Mouse (Mus musculus) liver, embryonic 11.5 days (tissue): ENCODE data around the gene Hdc. TPM values are rescaled to one million over a fixed set of nuclear protein-coding genes. Genes with fewer than 3 reads are reported as not detected.
A peak's percentile ranks its signal among the peaks of the same experiment; 100 is the strongest.

Experiments
- ATAC-seq: fragments of 200-750 bp; cut with Nextera tagmentation; replicated peaks from 2 replicates; pipeline ENCODE4 v1.8.0; 2017; ENCODE audit warnings: moderate number of reproducible peaks, mild to moderate bottlenecking, moderate TSS enrichment, moderate library complexity; ENCODE audit not compliant: low FRiP score
- DNase-seq: peaks from one replicate; pipeline ENCODE4 v3.0.0-alpha.2; 2017; ENCODE audit warnings: low spot score
- H3K27ac ChIP-seq: fragments of 300-500 bp; sonication (generic); 2 replicates; pipeline ENCODE4 v1.5.1; 2014; ENCODE audit warnings: mild to moderate bottlenecking, low read depth, low read length, control low read depth
- H3K27me3 ChIP-seq: fragments of 300-500 bp; sonication (generic); replicated peaks from 2 replicates; pipeline ENCODE4 v1.6.1; 2014; ENCODE audit warnings: low read length, mixed read lengths; ENCODE audit not compliant: control insufficient read depth, insufficient read depth
- H3K36me3 ChIP-seq: fragments of 300-500 bp; sonication (generic); 2 replicates; pipeline ENCODE4 v1.6.1; 2014; ENCODE audit warnings: mild to moderate bottlenecking, low read length, moderate library complexity, mixed read lengths; ENCODE audit not compliant: control insufficient read depth, insufficient read depth
- H3K4me1 ChIP-seq: fragments of 300-500 bp; sonication (generic); replicated peaks from 2 replicates; pipeline ENCODE4 v1.6.1; 2014; ENCODE audit warnings: low read length, mixed read lengths; ENCODE audit not compliant: control insufficient read depth, insufficient read depth
- H3K4me2 ChIP-seq: fragments of 300-500 bp; sonication (generic); 2 replicates; pipeline ENCODE4 v1.6.1; 2014; ENCODE audit warnings: mild to moderate bottlenecking, control low read depth, moderate library complexity
- H3K4me3 ChIP-seq: fragments of 300-500 bp; sonication (generic); 2 replicates; pipeline ENCODE4 v1.5.1; 2014; ENCODE audit warnings: low read depth, low read length, control low read depth
- H3K9ac ChIP-seq: fragments of 300-500 bp; sonication (generic); 2 replicates; pipeline ENCODE4 v1.6.1; 2014; ENCODE audit warnings: low read depth, low read length, control low read depth
- H3K9me3 ChIP-seq: fragments of 300-500 bp; sonication (generic); 2 replicates; pipeline ENCODE4 v1.6.1; 2016; ENCODE audit warnings: low read length, inconsistent platforms, mixed read lengths; ENCODE audit not compliant: control insufficient read depth
- WGBS: fragments of 180-500 bp; shearing (Covaris S2); extraction: QIAGEN DNeasy Blood & Tissue Kit; methylation state at CpG from one replicate; pipeline ENCODE4 v1.1.7; 2014; 5-methylcytosine and 5-hydroxymethylcytosine counted together
- polyA plus RNA-seq: library from polyadenylated mRNA; unstranded; fragments of >200 nt; fragmentation: Nextera tagmentation; extraction: Ambion mirVana; gene quantifications from 2 replicates; pipeline ENCODE4 v1.2.1, GENCODE M21; 2014

Gene Hdc
- polyA plus RNA-seq, 1 experiment from 2014 or later = 7.4 TPM

DNA sequence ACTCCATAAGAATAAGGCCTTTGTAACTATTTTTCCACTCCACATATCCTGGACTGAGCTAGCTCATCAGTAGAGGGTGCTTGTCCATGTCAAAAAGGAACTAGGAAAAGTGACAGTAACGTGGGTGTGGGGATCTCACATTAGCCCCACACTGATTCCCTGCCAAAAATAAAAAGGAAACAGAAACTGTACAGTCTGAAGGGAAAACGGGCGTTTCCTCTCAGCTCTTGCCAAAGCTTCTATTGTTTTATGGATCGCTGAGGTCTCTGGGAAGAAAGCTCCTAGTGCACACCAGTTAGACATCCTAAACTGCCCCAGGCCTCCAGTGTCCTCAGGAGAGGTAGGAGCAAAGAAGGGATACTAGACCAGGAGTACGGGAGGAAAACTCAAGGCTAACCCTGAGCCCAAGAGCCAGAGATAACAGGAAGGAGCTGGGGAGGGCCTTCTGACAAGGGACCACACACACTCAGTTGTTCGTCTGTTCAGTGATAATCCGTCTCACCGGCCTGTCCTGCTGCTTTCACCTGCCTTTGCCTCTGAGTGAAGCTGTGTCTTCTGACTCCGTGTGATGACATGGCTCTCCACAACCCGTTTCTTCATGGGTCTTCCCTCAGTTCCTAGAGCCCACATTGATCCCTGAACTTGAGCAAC, 11.4 kb downstream of the Hdc start:
- Histone ChIP-seq H3K36me3 (no peaks in the 10 kb centered on the region), H3K4me2 (peak overlapping the region; percentile 21; the same call in 1 of the 2 replicates), H3K4me1 (no peaks in the 10 kb centered on the region; the same call in 1 of the 2 replicates), H3K27ac (no peak overlapping the region), H3K27me3 (no peaks in the 10 kb centered on the region), H3K4me3 (no peak overlapping the region), H3K9ac (no peak overlapping the region), H3K9me3 (no peaks in the 10 kb centered on the region)
- WGBS = 52% methylated on average over 10 of the region's 10 CpGs
- no peak for DNase-seq
- no peak for ATAC-seq

DNA sequence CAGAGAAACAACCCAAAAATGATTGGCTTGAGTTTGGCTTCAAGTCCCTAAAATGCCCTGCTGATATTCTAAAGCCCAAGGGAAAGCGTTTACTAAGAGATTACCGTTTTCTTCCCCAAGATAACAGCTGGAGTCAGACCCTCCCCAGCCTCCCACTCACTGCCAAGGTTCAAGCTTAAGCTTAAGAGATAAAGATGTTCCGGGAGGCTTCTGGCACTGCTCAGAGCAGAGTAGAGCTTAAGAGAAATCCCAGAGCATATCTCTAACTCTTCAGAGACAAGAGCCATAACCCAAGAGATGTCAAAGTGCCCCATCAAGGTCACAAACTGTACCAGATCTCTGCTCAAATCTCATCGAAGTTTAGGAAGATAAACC, 12.4 kb downstream of the Hdc start:
- Histone ChIP-seq H3K4me1 (no peaks in the 10 kb centered on the region; the same call in 1 of the 2 replicates), H3K4me3 (no peak overlapping the region), H3K9me3 (no peaks in the 10 kb centered on the region), H3K4me2 (no peak overlapping the region), H3K27ac (no peak overlapping the region), H3K36me3 (no peaks in the 10 kb centered on the region), H3K9ac (no peak overlapping the region), H3K27me3 (no peaks in the 10 kb centered on the region)
- no peak for DNase-seq
- 25% methylated on average over 4 of the region's 4 CpGs for WGBS
- ATAC-seq = no peak

DNA sequence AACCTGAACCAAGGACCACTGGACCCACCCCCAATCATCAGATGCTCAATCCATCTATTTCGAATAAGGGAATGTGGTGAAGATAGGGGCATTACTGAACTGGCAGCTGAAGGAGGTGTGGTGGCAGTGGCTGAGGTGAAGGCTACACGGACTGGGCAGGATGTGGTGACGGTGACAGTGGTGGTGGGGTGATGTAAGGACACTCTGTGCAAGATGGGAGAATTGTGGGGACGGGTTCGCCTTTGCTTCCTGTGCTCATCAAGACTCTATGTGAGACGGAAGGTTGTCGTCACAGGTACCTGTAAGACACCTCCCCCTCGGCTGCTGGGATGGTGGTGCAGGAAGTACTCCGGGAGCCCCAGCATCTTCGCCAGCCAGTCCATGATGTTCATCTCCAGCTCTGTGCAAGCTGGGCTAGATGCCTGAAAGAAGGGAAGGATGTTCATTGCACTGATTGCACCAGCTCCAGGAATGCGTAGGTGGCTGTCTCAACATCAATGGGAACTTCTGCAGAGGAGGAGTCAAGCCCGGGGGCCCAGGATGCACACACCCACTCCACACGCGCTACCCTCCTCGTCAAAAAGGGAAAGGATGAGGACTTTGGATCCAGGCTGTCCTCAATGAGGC, 12.9 kb downstream of the Hdc start:
- Histone ChIP-seq H3K9ac (no peak overlapping the region), H3K27ac (no peak overlapping the region), H3K4me3 (no peak overlapping the region), H3K4me1 (no peaks in the 10 kb centered on the region; the same call in 1 of the 2 replicates), H3K9me3 (no peaks in the 10 kb centered on the region), H3K27me3 (no peaks in the 10 kb centered on the region), H3K4me2 (no peak overlapping the region), H3K36me3 (no peaks in the 10 kb centered on the region)
- DNase-seq (no peak), ATAC-seq (no peak)
- 66% methylated on average over 15 of the region's 15 CpGs for WGBS

DNA sequence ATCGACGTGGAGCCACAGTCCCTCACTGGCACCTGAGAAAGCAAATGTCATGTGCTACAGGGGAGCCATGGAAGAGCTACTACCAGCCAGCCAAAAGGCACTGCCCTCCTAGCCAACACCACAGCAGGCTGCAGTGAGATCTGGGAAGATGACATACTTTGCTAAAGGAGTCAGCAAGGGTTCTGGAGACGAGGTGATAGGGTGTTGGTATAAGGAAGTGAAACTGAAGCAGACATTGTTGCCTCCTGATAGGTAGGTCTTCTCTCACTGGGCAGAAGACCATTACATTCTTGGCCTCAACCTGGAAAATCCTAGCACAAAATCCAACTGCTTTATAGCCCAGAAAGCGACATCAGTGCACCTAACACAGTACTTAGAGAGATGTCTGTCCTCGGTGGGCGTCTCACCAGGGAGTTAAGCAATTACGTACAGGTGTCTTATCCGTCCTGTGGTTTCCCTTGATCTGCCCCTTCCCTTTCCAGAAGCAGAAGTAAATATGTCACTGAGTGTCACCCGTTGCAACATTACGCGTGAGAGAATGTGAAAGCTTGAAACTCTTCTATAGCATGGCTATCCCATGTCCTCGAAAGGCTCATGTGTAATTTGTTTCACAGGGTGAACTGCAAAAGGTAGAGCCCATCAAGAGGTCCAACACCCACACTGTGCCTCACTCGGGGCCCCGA, 17.0 kb downstream of the Hdc start:
- Histone ChIP-seq H3K9ac (no peak overlapping the region), H3K4me3 (no peak overlapping the region), H3K36me3 (no peaks in the 10 kb centered on the region), H3K4me2 (no peak overlapping the region), H3K4me1 (0 out of 2 replicates have a peak, but pooled peaks cover 2% of the 10 kb centered on the region), H3K9me3 (no peaks in the 10 kb centered on the region), H3K27ac (no peak overlapping the region), H3K27me3 (peaks cover 2% of the 10 kb centered on the region; the same call in 1 of the 2 replicates)
- ATAC-seq (no peak), DNase-seq (no peak)
- WGBS = 57% methylated on average over 14 of the region's 14 CpGs

DNA sequence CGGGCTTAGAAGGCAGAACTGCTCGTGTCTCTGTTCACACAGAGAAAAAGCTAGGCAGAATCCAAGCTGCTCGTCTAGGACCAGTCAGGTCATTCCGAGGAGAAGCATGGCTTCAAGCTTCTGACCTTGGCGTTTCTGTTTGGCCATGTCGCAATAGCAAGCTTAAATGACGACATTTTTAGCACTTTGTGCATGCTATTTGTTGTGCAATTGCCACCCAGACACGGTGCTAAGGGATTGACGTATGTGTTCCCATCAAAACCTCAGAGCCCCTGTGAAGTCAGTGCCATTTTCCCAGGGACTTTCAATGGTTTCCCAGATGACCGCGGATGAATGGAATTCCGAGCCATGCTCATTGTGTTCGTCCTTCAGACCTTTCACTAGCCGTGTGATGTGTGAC, 18.6 kb downstream of the Hdc start:
- no peak overlapping the region for H3K4me3 ChIP-seq
- H3K9ac ChIP-seq = no peak overlapping the region
- 74% methylated on average over 14 of the region's 14 CpGs for WGBS
- peaks cover 2% of the 10 kb centered on the region; the same call in 1 of the 2 replicates for H3K27me3 ChIP-seq
- DNase-seq (no peak), ATAC-seq (no peak)
- H3K27ac ChIP-seq = no peak overlapping the region
- H3K4me2 ChIP-seq = no peak overlapping the region
- H3K36me3 ChIP-seq = no peaks in the 10 kb centered on the region
- H3K4me1 ChIP-seq = 0 out of 2 replicates have a peak, but pooled peaks cover 3% of the 10 kb centered on the region
- no peaks in the 10 kb centered on the region for H3K9me3 ChIP-seq

DNA sequence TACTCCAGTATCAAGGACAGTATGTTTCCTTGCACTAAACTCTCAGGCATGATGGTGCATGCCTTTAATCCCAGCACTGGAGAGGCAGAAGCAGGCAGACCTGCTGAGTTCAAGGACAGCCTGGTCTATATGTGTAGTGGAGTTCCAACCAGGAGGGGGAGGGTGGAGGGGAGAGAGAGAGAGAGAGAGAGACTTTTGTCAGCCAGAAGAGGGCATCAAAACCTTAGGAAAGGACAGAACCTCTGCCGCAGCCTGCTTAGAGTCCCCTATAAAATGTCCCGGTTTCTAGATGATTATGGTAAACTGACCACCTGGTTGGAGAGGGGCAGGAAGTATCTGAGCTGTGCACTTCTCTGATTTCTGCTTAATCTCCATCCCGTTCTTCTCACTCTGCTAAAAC, 20.1 kb downstream of the Hdc start:
- no peak overlapping the region for H3K27ac ChIP-seq
- ATAC-seq = peak; percentile 36
- WGBS = 3% methylated on average over 3 of the region's 3 CpGs
- peaks cover 2% of the 10 kb centered on the region; the same call in 1 of the 2 replicates for H3K27me3 ChIP-seq
- no peaks in the 10 kb centered on the region for H3K36me3 ChIP-seq
- peaks cover 3% of the 10 kb centered on the region; the same call in 1 of the 2 replicates for H3K4me1 ChIP-seq
- no peak overlapping the region for H3K4me3 ChIP-seq
- no peak overlapping the region for H3K4me2 ChIP-seq
- H3K9ac ChIP-seq = no peak overlapping the region
- no peak for DNase-seq
- H3K9me3 ChIP-seq = no peaks in the 10 kb centered on the region

DNA sequence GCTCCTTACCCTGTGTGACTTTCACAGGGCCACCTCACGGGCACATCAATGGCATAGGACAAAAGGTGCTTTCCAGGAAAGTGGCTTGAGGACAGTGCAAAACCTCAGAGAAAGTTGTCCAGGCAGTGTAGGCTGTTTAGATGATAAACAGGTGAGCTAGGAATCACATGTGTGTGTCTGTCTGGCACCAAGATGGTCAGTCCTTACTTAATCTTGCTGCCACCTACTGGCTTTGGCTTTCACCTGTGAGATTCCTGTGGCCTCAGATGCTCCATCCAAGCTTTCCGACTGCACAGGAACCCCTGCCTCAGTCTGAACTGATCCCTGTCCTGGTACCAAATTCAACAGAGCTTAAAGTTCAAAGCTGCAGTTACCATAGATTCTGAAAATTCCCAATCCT, 20.7 kb downstream of the Hdc start:
- Histone ChIP-seq H3K9me3 (no peaks in the 10 kb centered on the region), H3K9ac (no peak overlapping the region), H3K27me3 (peaks cover 2% of the 10 kb centered on the region; the same call in 1 of the 2 replicates), H3K27ac (no peak overlapping the region), H3K4me1 (peaks cover 3% of the 10 kb centered on the region; the same call in 1 of the 2 replicates), H3K36me3 (no peaks in the 10 kb centered on the region), H3K4me3 (no peak overlapping the region), H3K4me2 (no peak overlapping the region)
- no peak for ATAC-seq
- DNase-seq = no peak
- WGBS = 67% methylated on average over 2 of the region's 2 CpGs

DNA sequence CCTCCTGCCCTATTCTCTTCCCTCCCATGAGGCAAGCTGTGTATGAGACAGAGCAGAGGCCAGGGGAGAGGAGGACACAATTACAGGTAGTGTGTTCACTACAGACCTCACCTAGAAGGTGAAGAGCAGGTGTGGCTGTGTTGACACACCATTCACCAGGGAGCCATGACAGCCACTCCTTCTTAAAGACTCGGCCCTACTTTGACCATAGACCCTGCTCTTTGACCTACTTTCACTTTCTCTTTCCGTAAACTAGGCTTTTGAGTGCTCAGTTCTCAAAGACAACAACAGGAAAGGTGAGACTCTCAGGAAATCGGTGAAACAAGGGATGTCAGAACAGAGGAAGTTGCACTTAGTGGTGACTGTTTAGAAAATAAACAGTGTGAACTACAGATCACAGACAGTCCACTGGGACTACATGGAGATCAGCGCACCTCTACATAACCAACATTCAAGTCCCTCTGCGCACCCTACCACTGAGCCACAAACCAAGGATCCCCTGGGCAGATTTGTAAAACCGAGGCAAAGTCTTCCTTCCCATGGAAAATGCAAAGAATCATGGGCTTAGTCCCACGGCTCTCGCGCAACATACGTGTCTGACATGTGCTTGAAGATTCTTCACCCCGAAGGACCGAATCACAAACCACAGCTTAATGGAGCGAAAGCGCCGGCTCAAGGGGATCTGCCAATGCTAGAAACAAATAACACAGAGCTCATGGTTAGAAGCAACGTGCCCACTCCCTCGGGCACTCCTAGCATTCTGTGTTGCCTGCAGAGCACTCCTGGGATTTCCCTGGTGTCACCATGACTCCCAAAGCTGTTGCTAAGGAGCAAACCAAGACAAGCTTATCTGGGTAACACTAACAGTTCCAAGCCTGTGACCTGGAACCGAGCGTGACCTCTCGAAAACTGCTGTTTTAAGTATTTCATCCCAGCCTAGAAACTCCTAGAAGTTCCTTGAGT, 21.5 kb downstream of the Hdc start:
- no peak for DNase-seq
- Histone ChIP-seq H3K27ac (no peak overlapping the region), H3K4me3 (no peak overlapping the region), H3K27me3 (peaks cover 2% of the 10 kb centered on the region; the same call in 1 of the 2 replicates), H3K4me2 (peak overlapping the region; percentile 39), H3K9me3 (no peaks in the 10 kb centered on the region), H3K36me3 (no peaks in the 10 kb centered on the region), H3K4me1 (peaks cover 3% of the 10 kb centered on the region; the same call in 1 of the 2 replicates), H3K9ac (no peak overlapping the region)
- WGBS = 79% methylated on average over 20 of the region's 20 CpGs
- no peak for ATAC-seq
